In the genomic region with DNA sequence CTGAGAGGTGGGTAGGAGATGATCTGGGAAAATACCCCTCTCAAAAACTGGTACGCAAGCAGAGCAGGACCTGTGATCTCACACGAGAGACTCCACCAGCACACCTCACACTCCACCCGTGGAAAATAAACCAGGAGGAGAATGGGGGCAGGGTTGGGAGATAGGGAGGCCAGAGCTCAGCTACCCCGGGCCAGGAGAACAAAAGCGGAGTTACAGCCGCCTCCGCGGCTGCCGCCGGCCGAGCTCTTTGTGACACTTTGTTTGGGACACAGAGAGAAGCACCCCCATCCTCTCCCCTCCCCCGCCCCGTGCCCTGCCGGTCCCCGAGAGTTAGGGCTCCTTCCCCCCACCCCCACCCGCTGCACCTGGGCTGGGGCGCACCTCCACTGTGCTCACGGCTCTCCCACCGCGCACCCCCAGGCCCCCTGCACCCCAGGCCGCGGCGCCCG, we compare ENCODE assay signal across 8 mouse cellular contexts. TPM values are rescaled to one million over a fixed set of nuclear protein-coding genes. Genes with fewer than 3 reads are reported as not detected.
DNase-seq lines count a peak whose midpoint lies in the region; ATAC-seq lines count a peak whose summit lies in the region.

No protein-coding gene starts in this region.

- H3K4me2 ChIP-seq in heart, embryonic 14.5 days (ENCODE audit: low read length), result peak overlapping the region; percentile 77
- H3K4me2 ChIP-seq in neural tube, embryonic 12.5 days (replicated peaks), result peak overlapping the region; percentile 64

- no peaks in the 10 kb centered on the region for H3K27me3 ChIP-seq in heart, embryonic 14.5 days (ENCODE audit: control insufficient read depth, insufficient read depth, low read length)
- no peaks in the 10 kb centered on the region for H3K27me3 ChIP-seq in neural tube, embryonic 12.5 days (replicated peaks)

- DNase-seq in spleen, adult 18-20 months, result peak; percentile 25 to 40
- DNase-seq in spleen, postnatal 14 days (ENCODE audit: low spot score in 2 of 2), result no peak
- DNase-seq in cerebellum, adult 9-11 months, result peak; percentile 79
- DNase-seq in liver, result peak; percentile 56
- no peak for DNase-seq in right cerebral cortex, postnatal 25 days

- H3K9ac ChIP-seq in heart, embryonic 14.5 days (ENCODE audit: low read length), result peak overlapping the region; percentile 92
- peak overlapping the region; percentile 98 for H3K9ac ChIP-seq in neural tube, embryonic 12.5 days

- H3K27ac ChIP-seq in heart, embryonic 14.5 days (replicated peaks in 1 of 2; ENCODE audit: control insufficient read depth in 1 of 2, insufficient read depth in 1 of 2, low read depth in 2 of 2, low read length in 2 of 2), result peak overlapping the region; percentile 87 to 99
- peak overlapping the region; percentile 98 for H3K27ac ChIP-seq in neural tube, embryonic 12.5 days

- H3K4me3 ChIP-seq in heart, embryonic 14.5 days (ENCODE audit: control insufficient read depth in 1 of 2, insufficient read depth in 1 of 2, low read depth in 1 of 2, low read length in 2 of 2), result peak overlapping the region; percentile 61 to 71
- peak overlapping the region; percentile 76 for H3K4me3 ChIP-seq in neural tube, embryonic 12.5 days

- H3K36me3 ChIP-seq in heart, embryonic 14.5 days (ENCODE audit: control insufficient read depth, insufficient read depth, low read length), result peaks cover 11% of the 10 kb centered on the region
- H3K36me3 ChIP-seq in neural tube, embryonic 12.5 days, result peaks cover 5% of the 10 kb centered on the region

- no peaks in the 10 kb centered on the region for H3K9me3 ChIP-seq in heart, embryonic 14.5 days (ENCODE audit: control insufficient read depth, low read length)
- H3K9me3 ChIP-seq in neural tube, embryonic 12.5 days, result no peaks in the 10 kb centered on the region

- peaks cover 16 to 53% of the 10 kb centered on the region in 2 experiments for H3K4me1 ChIP-seq in heart, embryonic 14.5 days (ENCODE audit: control insufficient read depth in 2 of 2, insufficient read depth in 2 of 2, low read length in 2 of 2)
- H3K4me1 ChIP-seq in neural tube, embryonic 12.5 days, result peaks cover 71% of the 10 kb centered on the region

- 5% methylated on average over 13 of the region's 24 CpGs for WGBS in heart, embryonic 14.5 days
- under 1% methylated on average over 15 of the region's 24 CpGs for WGBS in neural tube, embryonic 12.5 days

- ATAC-seq in heart, embryonic 14.5 days (ENCODE audit: insufficient number of reproducible peaks, insufficient read depth, low FRiP score, low read depth), result peak; percentile 52
- peak; percentile 8; the same call in 1 of the 2 replicates for ATAC-seq in neural tube, embryonic 12.5 days (ENCODE audit: low FRiP score, low read depth)
- ATAC-seq in erythroid progenitor cell, adult 5-6 weeks (replicated peaks; ENCODE audit: low FRiP score, poor library complexity, severe bottlenecking), result no peak

RNA-seq across cellular contexts. Expression of a gene that starts 1.7 kb away (rescaled TPM):
- 1.2 and 1.5 TPM in 2 replicates for polyA plus RNA-seq in heart, embryonic 14.5 days (2014; fragmentation: Nextera tagmentation; extraction: Ambion mirVana)
- 1.0 and 1.3 TPM in 2 replicates for polyA plus RNA-seq in neural tube, embryonic 12.5 days (2016; fragmentation: Nextera tagmentation; extraction: Ambion mirVana)
- 6.5 TPM in 1 of 2 replicates, not detected in the other for total RNA-seq in erythroid progenitor cell, adult 5-6 weeks (2015; ENCODE audit: low replicate concordance)
- 0.15 TPM in 1 of 2 replicates, not detected in the other for total RNA-seq in erythroid progenitor cell, adult 5-6 weeks (2017; ENCODE audit: low replicate concordance)

RNA-seq across cellular contexts. Expression of a gene that starts 6.7 kb away (rescaled TPM):
- polyA plus RNA-seq in heart, embryonic 14.5 days (2014; fragmentation: Nextera tagmentation; extraction: Ambion mirVana), result 19.2 and 19.9 TPM in 2 replicates
- 78.3 and 84.9 TPM in 2 replicates for polyA plus RNA-seq in neural tube, embryonic 12.5 days (2016; fragmentation: Nextera tagmentation; extraction: Ambion mirVana)
- total RNA-seq in erythroid progenitor cell, adult 5-6 weeks (2015; ENCODE audit: low replicate concordance), result 2.2 and 4.2 TPM in 2 replicates
- 3.9 and 4.8 TPM in 2 replicates for total RNA-seq in erythroid progenitor cell, adult 5-6 weeks (2017; ENCODE audit: low replicate concordance)

RNA-seq across cellular contexts. Expression of a gene that starts 28.5 kb away (rescaled TPM):
- polyA plus RNA-seq in heart, embryonic 14.5 days (2014; fragmentation: Nextera tagmentation; extraction: Ambion mirVana), result 0.19 TPM in 1 of 2 replicates, not detected in the other
- not detected in 2 replicates for polyA plus RNA-seq in neural tube, embryonic 12.5 days (2016; fragmentation: Nextera tagmentation; extraction: Ambion mirVana)
- total RNA-seq in erythroid progenitor cell, adult 5-6 weeks (2015; ENCODE audit: low replicate concordance), result not detected in 2 replicates
- total RNA-seq in erythroid progenitor cell, adult 5-6 weeks (2017; ENCODE audit: low replicate concordance), result not detected in 2 replicates

RNA-seq across cellular contexts. Expression of a gene that starts 29.3 kb away (rescaled TPM):
- 50.6 and 59.6 TPM in 2 replicates for polyA plus RNA-seq in heart, embryonic 14.5 days (2014; fragmentation: Nextera tagmentation; extraction: Ambion mirVana)
- polyA plus RNA-seq in neural tube, embryonic 12.5 days (2016; fragmentation: Nextera tagmentation; extraction: Ambion mirVana), result 105 and 110 TPM in 2 replicates
- 6.5 and 20.5 TPM in 2 replicates for total RNA-seq in erythroid progenitor cell, adult 5-6 weeks (2015; ENCODE audit: low replicate concordance)
- 11.6 and 16.2 TPM in 2 replicates for total RNA-seq in erythroid progenitor cell, adult 5-6 weeks (2017; ENCODE audit: low replicate concordance)

Comparison
In these comparisons a context has a peak if more than half of its experiments do, and no peak if none do; other contexts are left out.
1. DNase-seq: peak in spleen, adult 18-20 months (2 of 2), cerebellum, adult 9-11 months (single experiment) and liver (single experiment); none in spleen, postnatal 14 days (0 of 2) and right cerebral cortex, postnatal 25 days (single experiment).